Mouse (Mus musculus): ENCODE results near the gene Tmem161a. TPM values are rescaled to one million over a fixed set of nuclear protein-coding genes. Genes with fewer than 3 reads are reported as not detected.

Tmem161a gene
- polyA plus RNA-seq, 1 experiment from 2014 or later, result 67.7 TPM

DNA sequence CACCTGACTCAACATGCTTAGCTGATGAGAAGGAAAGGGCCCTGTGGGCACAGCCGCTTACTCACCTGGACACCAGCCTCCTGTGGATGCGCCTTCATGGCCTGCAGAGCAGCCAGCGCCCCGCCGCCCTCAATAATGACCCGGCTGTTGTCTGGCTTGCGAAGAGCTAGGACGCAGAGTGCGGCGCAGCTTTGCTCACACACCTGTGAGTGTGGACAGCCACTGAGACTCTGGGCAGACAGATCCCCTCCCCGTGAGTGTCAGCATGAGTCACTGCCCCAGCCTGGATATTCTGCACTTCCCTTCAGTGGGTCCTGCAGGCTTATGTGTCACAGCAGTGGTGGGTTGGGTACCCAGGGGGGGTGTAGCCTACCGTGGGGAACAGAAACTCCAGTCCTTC is 49.9 kb downstream of the Tmem161a start:
- H3K4me1 ChIP-seq (replicated peaks; ENCODE audit: control insufficient read depth, insufficient read depth, low read length), result 0 out of 2 replicates have a peak, but pooled peaks cover 3% of the 10 kb centered on the region

DNA sequence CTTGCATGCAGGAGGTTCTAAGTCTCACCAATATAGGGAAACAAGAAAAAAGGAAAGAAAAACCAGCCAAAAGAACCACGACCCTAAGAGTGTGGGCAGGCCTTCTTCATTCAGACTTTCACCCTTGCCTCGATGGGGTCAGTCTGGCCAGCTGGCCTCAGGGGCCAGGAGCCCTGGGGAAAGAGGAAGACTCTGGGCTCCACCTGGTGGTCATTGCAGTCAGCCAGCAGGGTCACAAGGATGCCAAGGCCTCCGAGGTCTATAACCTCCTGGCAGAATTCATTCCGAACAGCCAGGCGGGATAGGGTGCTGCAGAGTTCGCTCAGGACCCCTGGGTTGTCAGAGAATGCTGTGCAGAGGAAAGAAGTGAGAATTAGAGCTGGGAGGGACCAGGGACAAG is 51.2 kb downstream of the Tmem161a start:
- Histone ChIP-seq H3K4me3 (replicated peaks; ENCODE audit: low read length) (no peak overlapping the region), H3K4me1 (replicated peaks; ENCODE audit: control insufficient read depth, insufficient read depth, low read length) (0 out of 2 replicates have a peak, but pooled peaks cover 3% of the 10 kb centered on the region), H3K9me3 (ENCODE audit: control insufficient read depth, low read length) (no peaks in the 10 kb centered on the region), H3K27ac (ENCODE audit: low read length) (no peak overlapping the region), H3K9ac (replicated peaks; ENCODE audit: low read depth, low read length) (no peak overlapping the region), H3K27me3 (replicated peaks; ENCODE audit: control insufficient read depth, insufficient read depth, low read length) (no peaks in the 10 kb centered on the region), H3K36me3 (ENCODE audit: control insufficient read depth, insufficient read depth) (peaks cover 21% of the 10 kb centered on the region), H3K4me2 (ENCODE audit: low read length) (no peak overlapping the region)
- ATAC-seq, result no peak
- 53% methylated on average over 6 of the region's 6 CpGs for whole genome bisulfite sequencing

More for the DNA sequence above, 49.9 kb downstream of the Tmem161a start:
- Histone ChIP-seq H3K9me3 (ENCODE audit: control insufficient read depth, low read length) (no peaks in the 10 kb centered on the region), H3K27ac (ENCODE audit: low read length) (no peak overlapping the region), H3K9ac (replicated peaks; ENCODE audit: low read depth, low read length) (no peak overlapping the region), H3K36me3 (ENCODE audit: control insufficient read depth, insufficient read depth) (peaks cover 21% of the 10 kb centered on the region), H3K4me2 (ENCODE audit: low read length) (no peak overlapping the region), H3K27me3 (replicated peaks; ENCODE audit: control insufficient read depth, insufficient read depth, low read length) (no peaks in the 10 kb centered on the region), H3K4me3 (replicated peaks; ENCODE audit: low read length) (no peak overlapping the region)
- WGBS, result 91% methylated on average over 12 of the region's 12 CpGs
- ATAC-seq, result no peak

DNA sequence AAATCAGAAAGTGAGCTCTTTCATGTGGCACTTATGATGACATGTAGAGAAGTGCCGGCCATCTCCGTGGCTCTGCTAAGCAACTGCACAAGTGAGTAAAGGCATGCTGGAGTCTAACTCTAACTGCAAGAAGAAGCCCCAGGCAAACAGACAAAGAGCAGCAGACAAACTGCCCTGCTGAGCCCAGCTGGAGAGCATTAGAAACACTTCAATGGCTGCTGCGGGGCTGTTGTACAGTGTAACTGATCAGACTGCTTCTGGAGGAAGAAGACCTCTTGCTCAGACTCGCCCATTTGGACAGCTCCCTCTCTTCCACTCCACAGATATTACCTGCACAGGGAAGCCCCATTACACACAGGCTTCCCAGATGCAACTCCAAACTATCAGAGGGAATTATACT is 55.8 kb downstream of the Tmem161a start:
- 38% methylated on average over 4 of the region's 4 CpGs for WGBS
- H3K36me3 ChIP-seq (ENCODE audit: control insufficient read depth, insufficient read depth), result peaks cover 22% of the 10 kb centered on the region

DNA sequence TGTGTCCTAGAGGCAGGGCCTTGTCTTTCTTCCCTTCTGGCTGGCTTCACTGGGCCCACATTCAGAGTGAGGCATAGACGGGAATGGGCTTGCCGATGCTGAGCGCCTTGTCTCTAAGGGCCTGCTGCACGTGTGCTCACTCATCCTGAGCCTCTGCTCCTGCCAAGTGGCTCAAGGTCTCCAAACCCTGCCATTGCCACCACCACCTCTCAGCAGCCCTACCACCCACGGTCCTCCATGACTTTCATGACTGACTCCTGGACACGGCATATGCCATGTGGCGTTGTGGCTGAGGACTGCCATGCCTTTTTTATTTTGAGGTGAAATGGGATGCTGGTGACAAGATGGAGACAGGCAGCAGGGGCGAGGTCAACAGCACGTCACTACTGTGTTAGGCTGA is 58.7 kb downstream of the Tmem161a start:
- Histone ChIP-seq H3K9ac (replicated peaks; ENCODE audit: low read depth, low read length) (no peak overlapping the region), H3K27me3 (replicated peaks; ENCODE audit: control insufficient read depth, insufficient read depth, low read length) (no peaks in the 10 kb centered on the region), H3K9me3 (ENCODE audit: control insufficient read depth, low read length) (no peaks in the 10 kb centered on the region), H3K36me3 (ENCODE audit: control insufficient read depth, insufficient read depth) (peaks cover 12% of the 10 kb centered on the region), H3K4me2 (ENCODE audit: low read length) (no peak overlapping the region), H3K27ac (ENCODE audit: low read length) (no peak overlapping the region), H3K4me3 (replicated peaks; ENCODE audit: low read length) (no peak overlapping the region), H3K4me1 (replicated peaks; ENCODE audit: control insufficient read depth, insufficient read depth, low read length) (peaks cover 18% of the 10 kb centered on the region)
- WGBS, result 92% methylated on average over 9 of the region's 9 CpGs
- ATAC-seq, result no peak

More for the DNA sequence above, 55.8 kb downstream of the Tmem161a start:
- no peak for ATAC-seq
- Histone ChIP-seq H3K27me3 (replicated peaks; ENCODE audit: control insufficient read depth, insufficient read depth, low read length) (no peaks in the 10 kb centered on the region), H3K27ac (ENCODE audit: low read length) (no peak overlapping the region), H3K4me2 (ENCODE audit: low read length) (no peak overlapping the region), H3K4me3 (replicated peaks; ENCODE audit: low read length) (no peak overlapping the region), H3K9me3 (ENCODE audit: control insufficient read depth, low read length) (no peaks in the 10 kb centered on the region), H3K9ac (replicated peaks; ENCODE audit: low read depth, low read length) (no peak overlapping the region), H3K4me1 (replicated peaks; ENCODE audit: control insufficient read depth, insufficient read depth, low read length) (peaks cover 3% of the 10 kb centered on the region)

Other genes with a start within 250 kb of the Tmem161a start
- gene Gatad2a, start 176.0 kb upstream of the Tmem161a start, polyA plus RNA-seq (2015; fragmentation: Nextera tagmentation; extraction: Ambion mirVana), result 22.6 and 23.5 TPM in 2 replicates
- gene Mau2, start 129.6 kb upstream of the Tmem161a start, polyA plus RNA-seq (2015; fragmentation: Nextera tagmentation; extraction: Ambion mirVana), result 85.6 and 93.5 TPM in 2 replicates
- 59.2 and 67.5 TPM in 2 replicates for gene Sugp1, start 129.5 kb upstream of the Tmem161a start, polyA plus RNA-seq (2015; fragmentation: Nextera tagmentation; extraction: Ambion mirVana)
- gene Tm6sf2, start 99.4 kb upstream of the Tmem161a start, polyA plus RNA-seq (2015; fragmentation: Nextera tagmentation; extraction: Ambion mirVana), result 1.0 and 1.2 TPM in 2 replicates
- 0.25 and 0.63 TPM in 2 replicates for gene Hapln4, start 88.9 kb upstream of the Tmem161a start, polyA plus RNA-seq (2015; fragmentation: Nextera tagmentation; extraction: Ambion mirVana)
- 145 and 166 TPM in 2 replicates for gene Ncan, start 51.5 kb upstream of the Tmem161a start, polyA plus RNA-seq (2015; fragmentation: Nextera tagmentation; extraction: Ambion mirVana)
- gene Nr2c2ap, start 41.0 kb upstream of the Tmem161a start, polyA plus RNA-seq (2015; fragmentation: Nextera tagmentation; extraction: Ambion mirVana), result 44.0 and 44.8 TPM in 2 replicates
- 10.5 and 14.4 TPM in 2 replicates for gene Rfxank, start 33.2 kb upstream of the Tmem161a start, polyA plus RNA-seq (2015; fragmentation: Nextera tagmentation; extraction: Ambion mirVana)
- gene Borcs8, start 32.9 kb upstream of the Tmem161a start, polyA plus RNA-seq (2015; fragmentation: Nextera tagmentation; extraction: Ambion mirVana), result 48.1 and 60.0 TPM in 2 replicates
- gene Mef2b, start 32.6 kb upstream of the Tmem161a start, polyA plus RNA-seq (2015; fragmentation: Nextera tagmentation; extraction: Ambion mirVana), result 0.34 and 0.81 TPM in 2 replicates
- 4.0 and 7.2 TPM in 2 replicates for gene Slc25a42, start 39.9 kb downstream of the Tmem161a start, polyA plus RNA-seq (2015; fragmentation: Nextera tagmentation; extraction: Ambion mirVana)
- gene Sugp2, start 61.9 kb downstream of the Tmem161a start, polyA plus RNA-seq (2015; fragmentation: Nextera tagmentation; extraction: Ambion mirVana), result 87.6 and 104 TPM in 2 replicates
- gene Armc6, start 62.1 kb downstream of the Tmem161a start, polyA plus RNA-seq (2015; fragmentation: Nextera tagmentation; extraction: Ambion mirVana), result 101 and 109 TPM in 2 replicates
- gene Homer3, start 110.5 kb downstream of the Tmem161a start, polyA plus RNA-seq (2015; fragmentation: Nextera tagmentation; extraction: Ambion mirVana), result 47.2 and 49.4 TPM in 2 replicates
- 53.7 and 57.5 TPM in 2 replicates for gene Ddx49, start 130.1 kb downstream of the Tmem161a start, polyA plus RNA-seq (2015; fragmentation: Nextera tagmentation; extraction: Ambion mirVana)
- 270 and 273 TPM in 2 replicates for gene Cope, start 130.2 kb downstream of the Tmem161a start, polyA plus RNA-seq (2015; fragmentation: Nextera tagmentation; extraction: Ambion mirVana)
- gene Cers1, start 143.4 kb downstream of the Tmem161a start, polyA plus RNA-seq (2015; fragmentation: Nextera tagmentation; extraction: Ambion mirVana), result 32.7 and 35.8 TPM in 2 replicates
- 3.9 and 5.8 TPM in 2 replicates for gene Gdf1, start 157.5 kb downstream of the Tmem161a start, polyA plus RNA-seq (2015; fragmentation: Nextera tagmentation; extraction: Ambion mirVana)
- 11.8 and 13.6 TPM in 2 replicates for gene Upf1, start 180.9 kb downstream of the Tmem161a start, polyA plus RNA-seq (2015; fragmentation: Nextera tagmentation; extraction: Ambion mirVana)
- 0.51 and 0.75 TPM in 2 replicates for gene Comp, start 201.2 kb downstream of the Tmem161a start, polyA plus RNA-seq (2015; fragmentation: Nextera tagmentation; extraction: Ambion mirVana)

All from forebrain, embryonic 16.5 days (tissue).